Mouse (Mus musculus): ENCODE results near the gene Tmppe. TPM values are rescaled to one million over a fixed set of nuclear protein-coding genes. Genes with fewer than 3 reads are reported as not detected.

Gene Tmppe
- polyA plus RNA-seq (2012; rRNA removed) = 4.0 and 4.9 TPM in 2 replicates

- peak; percentile 49 to 73 for DNase-seq (ENCODE audit: extremely low spot score in 1 of 2, low spot score in 1 of 2)
Measured at GRCm38 (mm10) chr9:114400949-114401684, at the start of gene Tmppe, which contains the start of gene Glb1. Gene Tmppe (plus strand): TSS chr9:114401105. Gene Glb1 (plus strand): TSS chr9:114401076.

GRCm38 (mm10) chr9:114367783-114368470 is 33.0 kb upstream of the Tmppe start:
- DNase-seq (ENCODE audit: extremely low spot score in 1 of 2, low spot score in 1 of 2) = peak; percentile 50 to 91

GRCm38 (mm10) chr9:114368471-114368858 is 32.4 kb upstream of the Tmppe start:
- no peak for DNase-seq (ENCODE audit: extremely low spot score in 1 of 2, low spot score in 1 of 2)

- peak in 1 of 2 experiments; percentile 15 for DNase-seq (ENCODE audit: extremely low spot score in 1 of 2, low spot score in 1 of 2)
Measured at GRCm38 (mm10) chr9:114369389-114369788, 31.5 kb upstream of the Tmppe start.

- DNase-seq (ENCODE audit: extremely low spot score in 1 of 2, low spot score in 1 of 2) = peak in 1 of 2 experiments; percentile 11
Measured at GRCm38 (mm10) chr9:114371717-114372116, 29.2 kb upstream of the Tmppe start.

- no peak for DNase-seq (ENCODE audit: extremely low spot score in 1 of 2, low spot score in 1 of 2)
Measured at GRCm38 (mm10) chr9:114375276-114375962, 25.5 kb upstream of the Tmppe start.

- DNase-seq (ENCODE audit: extremely low spot score in 1 of 2, low spot score in 1 of 2) = no peak
Measured at GRCm38 (mm10) chr9:114377168-114377567, 23.7 kb upstream of the Tmppe start.

- no peak for DNase-seq (ENCODE audit: extremely low spot score in 1 of 2, low spot score in 1 of 2)
Measured at GRCm38 (mm10) chr9:114379871-114380270, 21.0 kb upstream of the Tmppe start.

GRCm38 (mm10) chr9:114380881-114381733 is 19.8 kb upstream of the Tmppe start:
- peak in 1 of 2 experiments; percentile 65 for DNase-seq (ENCODE audit: extremely low spot score in 1 of 2, low spot score in 1 of 2)

GRCm38 (mm10) chr9:114382936-114383710 is 17.8 kb upstream of the Tmppe start:
- no peak for DNase-seq (ENCODE audit: extremely low spot score in 1 of 2, low spot score in 1 of 2)

GRCm38 (mm10) chr9:114384691-114385090 is 16.2 kb upstream of the Tmppe start:
- no peak for DNase-seq (ENCODE audit: extremely low spot score in 1 of 2, low spot score in 1 of 2)

GRCm38 (mm10) chr9:114385160-114385559 is 15.7 kb upstream of the Tmppe start:
- no peak for DNase-seq (ENCODE audit: extremely low spot score in 1 of 2, low spot score in 1 of 2)

GRCm38 (mm10) chr9:114387086-114387485 is 13.8 kb upstream of the Tmppe start:
- no peak for DNase-seq (ENCODE audit: extremely low spot score in 1 of 2, low spot score in 1 of 2)

GRCm38 (mm10) chr9:114388288-114388687 is 12.6 kb upstream of the Tmppe start:
- no peak for DNase-seq (ENCODE audit: extremely low spot score in 1 of 2, low spot score in 1 of 2)

- DNase-seq (ENCODE audit: extremely low spot score in 1 of 2, low spot score in 1 of 2) = no peak
Measured at GRCm38 (mm10) chr9:114388701-114389370, 12.1 kb upstream of the Tmppe start.

GRCm38 (mm10) chr9:114389371-114389904 is 11.5 kb upstream of the Tmppe start:
- DNase-seq (ENCODE audit: extremely low spot score in 1 of 2, low spot score in 1 of 2) = no peak

GRCm38 (mm10) chr9:114389905-114390748 is 10.8 kb upstream of the Tmppe start, which contains the start of gene Crtap:
Gene Crtap (minus strand): TSS chr9:114390675.
- peak in 1 of 2 experiments; percentile 52 for DNase-seq (ENCODE audit: extremely low spot score in 1 of 2, low spot score in 1 of 2)

GRCm38 (mm10) chr9:114390749-114391075 is 10.2 kb upstream of the Tmppe start:
- DNase-seq (ENCODE audit: extremely low spot score in 1 of 2, low spot score in 1 of 2) = no peak
